Mouse (Mus musculus) stomach, embryonic 14.5 days (tissue): ENCODE results near the gene Magea6. TPM values are rescaled to one million over a fixed set of nuclear protein-coding genes. Genes with fewer than 3 reads are reported as not detected.
"Not testable (repeated sequence)": the region's sequence is repeated elsewhere in the genome, so short reads cannot be mapped to it uniquely, and the experiment has no call there.

Experiments used
- ATAC-seq: fragments of 200-750 bp; cut with Nextera tagmentation; 2 replicates; pipeline ENCODE4 v1.8.0; 2017; ENCODE audit warnings: low read depth, moderate TSS enrichment; ENCODE audit not compliant: insufficient number of reproducible peaks, insufficient read depth, low FRiP score
- H3K27ac ChIP-seq: fragments of 300-500 bp; sonication (generic); 2 replicates; pipeline ENCODE4 v1.5.1; 2014; ENCODE audit warnings: mild to moderate bottlenecking, low read length, moderate library complexity, mixed read lengths
- H3K27me3 ChIP-seq: fragments of 300-500 bp; sonication (generic); 2 replicates; pipeline ENCODE4 v1.6.1; 2014; ENCODE audit warnings: low read length, control low read depth, mixed read lengths; ENCODE audit not compliant: control insufficient read depth, insufficient read depth
- H3K36me3 ChIP-seq: fragments of 300-500 bp; sonication (generic); 2 replicates; pipeline ENCODE4 v1.6.1; 2014; ENCODE audit warnings: mild to moderate bottlenecking, control low read depth, low read length, moderate library complexity, mixed read lengths; ENCODE audit not compliant: control insufficient read depth, insufficient read depth
- H3K4me1 ChIP-seq: fragments of 300-500 bp; sonication (generic); 2 replicates; pipeline ENCODE4 v1.6.1; 2014; ENCODE audit warnings: low read length, control low read depth, mixed read lengths; ENCODE audit not compliant: control insufficient read depth, insufficient read depth
- H3K4me2 ChIP-seq: fragments of 300-500 bp; sonication (generic); replicated peaks from 2 replicates; pipeline ENCODE4 v1.6.1; 2014; ENCODE audit warnings: low read depth, low read length, control low read depth
- H3K4me3 ChIP-seq: fragments of 300-500 bp; sonication (generic); 2 replicates; pipeline ENCODE4 v1.5.1; 2014; ENCODE audit warnings: low read depth, low read length, control low read depth
- H3K9ac ChIP-seq: fragments of 300-500 bp; sonication (generic); replicated peaks from 2 replicates; pipeline ENCODE4 v1.6.1; 2014; ENCODE audit warnings: low read depth, mild to moderate bottlenecking, control low read depth, low read length, moderate library complexity, mixed read lengths
- H3K9me3 ChIP-seq: fragments of 300-500 bp; sonication (generic); 2 replicates; pipeline ENCODE4 v1.6.1; 2016; ENCODE audit warnings: low read depth, low read length, control low read depth; ENCODE audit not compliant: control insufficient read depth
- WGBS: fragments of 180-500 bp; shearing (Covaris S2); extraction: QIAGEN DNeasy Blood & Tissue Kit; methylation state at CpG from one replicate; pipeline ENCODE4 v1.1.7; 2014; 5-methylcytosine and 5-hydroxymethylcytosine counted together
- polyA plus RNA-seq: library from polyadenylated mRNA; unstranded; fragments of >200 nt; fragmentation: Nextera tagmentation; extraction: Ambion mirVana; gene quantifications from 2 replicates; pipeline ENCODE4 v1.2.1, GENCODE M21; 2014

Gene Magea6
- polyA plus RNA-seq, result not detected in 2 replicates

GRCm38 (mm10) chrX:154935887-154936286, at the start of gene Magea6:
TSS of gene Magea6 (minus strand) at chrX:154935987.
- H3K4me1 ChIP-seq, H3K27me3 ChIP-seq: not testable (repeated sequence)
- 54% methylated on average over 1 of the region's 1 CpGs for WGBS

GRCm38 (mm10) chrX:154949405-154949804, 13.6 kb upstream of the Magea6 start, which contains the start of gene Magea3:
TSS of gene Magea3 (minus strand) at chrX:154949505.
- H3K27ac ChIP-seq, H3K9ac ChIP-seq, ATAC-seq, H3K4me2 ChIP-seq, H3K36me3 ChIP-seq, H3K4me1 ChIP-seq, H3K9me3 ChIP-seq, H3K4me3 ChIP-seq, H3K27me3 ChIP-seq: not testable (repeated sequence)
- WGBS, result 58% methylated on average over 1 of the region's 1 CpGs

More at GRCm38 (mm10) chrX:154935887-154936286, at the start of gene Magea6:
- H3K4me3 ChIP-seq, H3K9ac ChIP-seq, ATAC-seq, H3K36me3 ChIP-seq, H3K9me3 ChIP-seq, H3K4me2 ChIP-seq, H3K27ac ChIP-seq: not testable (repeated sequence)

GRCm38 (mm10) chrX:154890167-154890566, 45.6 kb downstream of the Magea6 start, which contains the start of gene Cldn34b1:
TSS of gene Cldn34b1 (minus strand) at chrX:154890267.
- not testable (repeated sequence) for H3K9me3 ChIP-seq, H3K27ac ChIP-seq, ATAC-seq, H3K4me2 ChIP-seq, H3K36me3 ChIP-seq, H3K4me3 ChIP-seq, H3K9ac ChIP-seq, H3K4me1 ChIP-seq, H3K27me3 ChIP-seq
- WGBS, result 81% methylated on average over 3 of the region's 3 CpGs

Other genes with a start within 250 kb of the Magea6 start
- gene Cldn34b1, start 45.7 kb downstream of the Magea6 start, polyA plus RNA-seq, result not detected in 2 replicates
- not detected in 2 replicates for gene Magea3, start 13.5 kb upstream of the Magea6 start, polyA plus RNA-seq
- gene Magea8, start 59.9 kb upstream of the Magea6 start, polyA plus RNA-seq, result not detected in 2 replicates
- gene Magea5, start 127.2 kb upstream of the Magea6 start, polyA plus RNA-seq, result not detected in 2 replicates
- not detected in 2 replicates for gene Magea1, start 153.8 kb upstream of the Magea6 start, polyA plus RNA-seq
- not detected in 2 replicates for gene Magea2, start 157.7 kb upstream of the Magea6 start, polyA plus RNA-seq
- not detected in 2 replicates for gene Cldn34b2, start 192.4 kb upstream of the Magea6 start, polyA plus RNA-seq